Mouse (Mus musculus): ENCODE data around the gene Bcl9.

GRCm38 (mm10) chr3:97324046-97324445, 26.3 kb upstream of the Bcl9 start:
- TF ChIP-seq CTCF (IDR thresholded peaks at IDR 0.05; ENCODE audit: control insufficient read depth, insufficient read depth, low read length) = no peak
- TF ChIP-seq POLR2A (IDR thresholded peaks at IDR 0.05; ENCODE audit: borderline replicate concordance, control insufficient read depth, low read depth, low read length) = no peak

Measured in bone marrow, adult 2 months (tissue).